Mouse (Mus musculus) CD4-positive helper T cell, adult 2 months (primary cell): ENCODE data around the gene Pknox2.

Experiments used
- DNase-seq: peaks from one replicate; pipeline ENCODE4 v3.0.0-alpha.2; 2012; ENCODE audit warnings: low read depth, missing footprints, low spot score

Pknox2 gene

GRCm38 (mm10) chr9:37147359-37147685 is at the start of gene Pknox2:
Pknox2 (minus strand) TSS chr9:37147407.
- no peak for DNase-seq

- DNase-seq = no peak
Observed at GRCm38 (mm10) chr9:37188024-37188423, 40.8 kb upstream of the Pknox2 start.

GRCm38 (mm10) chr9:37187407-37187806 is 40.2 kb upstream of the Pknox2 start:
- DNase-seq = no peak

GRCm38 (mm10) chr9:37183176-37183575 is 36.0 kb upstream of the Pknox2 start:
- DNase-seq = no peak

DNA sequence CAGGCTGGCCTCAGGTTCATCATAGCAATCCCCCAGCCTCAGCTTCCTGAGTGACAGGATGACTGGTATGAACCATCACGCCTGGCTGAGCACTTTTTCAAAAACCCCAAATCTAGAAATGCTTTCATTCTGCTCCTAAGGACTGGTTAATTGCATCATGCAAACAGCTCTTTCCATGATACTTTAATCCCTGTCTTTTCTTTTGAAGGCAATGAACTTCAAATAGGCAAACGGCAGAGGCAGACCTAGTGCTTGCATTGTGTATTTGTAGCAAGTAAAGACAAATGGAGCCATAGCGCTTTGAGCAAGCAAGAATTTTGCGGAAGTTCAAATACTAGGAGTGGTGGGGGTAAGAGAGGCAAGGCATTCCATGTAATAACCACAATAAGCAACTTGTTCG is 34.4 kb upstream of the Pknox2 start:
- DNase-seq = no peak

- DNase-seq = no peak
Observed at GRCm38 (mm10) chr9:37179596-37179995, 32.4 kb upstream of the Pknox2 start.

GRCm38 (mm10) chr9:37178911-37179310 is 31.7 kb upstream of the Pknox2 start:
- DNase-seq = no peak

- no peak for DNase-seq
Observed at GRCm38 (mm10) chr9:37177551-37177950, 30.3 kb upstream of the Pknox2 start.

GRCm38 (mm10) chr9:37177107-37177506 is 29.9 kb upstream of the Pknox2 start:
- peak; percentile 49 for DNase-seq

DNA sequence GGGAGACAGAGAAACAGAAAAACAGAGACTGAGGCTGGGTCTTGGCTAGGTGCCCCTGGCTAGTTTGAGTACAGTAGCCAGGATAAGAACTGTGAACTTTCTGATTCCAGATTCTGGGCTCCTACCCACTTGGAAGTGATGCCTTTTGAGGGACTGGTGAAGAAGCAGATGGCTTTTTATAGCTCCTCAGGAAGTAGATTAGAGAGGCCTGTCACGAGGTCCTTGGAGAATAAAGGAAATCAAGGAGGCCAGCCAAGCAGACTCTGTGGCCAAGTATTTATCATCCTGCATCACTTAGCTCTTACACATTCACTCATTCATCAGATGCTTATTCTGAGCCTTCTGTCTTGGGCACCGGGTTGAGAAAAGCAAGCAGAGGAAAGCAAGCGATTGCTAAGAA is 28.8 kb upstream of the Pknox2 start:
- no peak for DNase-seq

DNA sequence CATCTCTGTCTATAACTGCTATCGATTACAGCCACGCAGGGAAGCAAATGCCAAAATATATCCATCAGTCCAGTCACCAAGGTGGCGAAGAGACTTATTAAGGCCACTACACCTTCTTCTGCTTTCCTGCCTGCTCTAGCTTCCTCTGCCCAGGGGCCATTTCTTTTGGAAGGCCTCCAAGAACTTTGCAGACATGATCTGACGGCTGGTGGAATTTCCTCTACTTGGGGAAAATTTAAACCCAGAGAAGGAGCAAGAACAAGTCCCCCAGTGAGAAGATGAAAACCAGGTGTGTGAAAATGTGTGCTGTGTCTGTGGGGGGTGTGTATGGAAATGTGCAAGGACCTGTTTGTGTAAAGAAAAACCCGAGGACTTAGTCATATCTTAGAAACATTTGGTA is 26.2 kb upstream of the Pknox2 start:
- no peak for DNase-seq

GRCm38 (mm10) chr9:37166899-37167298 is 19.7 kb upstream of the Pknox2 start:
- no peak for DNase-seq

GRCm38 (mm10) chr9:37160686-37161085 is 13.5 kb upstream of the Pknox2 start:
- no peak for DNase-seq

GRCm38 (mm10) chr9:37147886-37148285 is 679 bp upstream of the Pknox2 start:
- DNase-seq = no peak

- peak; percentile 47 for DNase-seq
Observed at GRCm38 (mm10) chr9:37146603-37147358, 426 bp downstream of the Pknox2 start.

GRCm38 (mm10) chr9:37146353-37146602 is 929 bp downstream of the Pknox2 start:
- no peak for DNase-seq

DNA sequence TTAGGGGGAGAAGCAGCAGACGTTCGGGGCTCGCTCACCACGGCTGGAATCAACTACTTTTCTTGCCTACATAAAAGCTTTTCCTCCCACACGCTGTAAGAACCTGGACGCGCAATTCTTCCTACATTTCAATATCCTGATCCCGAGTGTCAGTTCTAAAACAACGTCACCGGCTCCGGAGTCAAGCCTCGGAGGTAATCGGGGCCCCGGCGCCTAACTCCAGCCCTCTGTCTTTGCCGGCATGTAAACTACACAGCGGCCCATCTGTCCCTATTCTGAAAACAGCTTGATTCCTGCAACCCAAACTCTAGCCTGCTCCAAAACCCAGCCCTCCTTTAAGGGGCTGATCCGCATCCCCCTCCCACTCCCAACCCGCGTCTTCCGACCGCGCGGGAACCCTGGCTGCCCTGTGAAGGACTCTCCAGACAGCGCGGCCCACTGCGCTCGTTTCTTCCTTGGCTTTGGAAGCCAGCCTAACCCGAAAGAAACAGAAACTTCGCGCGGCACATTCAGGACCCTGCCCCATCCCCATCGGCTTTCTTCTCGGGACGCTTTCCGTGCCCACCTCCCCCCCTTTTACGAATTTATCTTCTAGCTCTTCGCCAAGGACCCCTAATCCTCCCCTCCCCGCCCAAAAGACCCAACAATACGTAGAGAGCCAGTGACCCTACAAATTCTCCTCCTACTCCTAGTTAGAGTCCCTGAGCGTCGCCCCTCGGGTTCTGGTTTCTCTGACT is 1.4 kb downstream of the Pknox2 start:
- DNase-seq = no peak

GRCm38 (mm10) chr9:37145151-37145615 is 2.0 kb downstream of the Pknox2 start:
- no peak for DNase-seq

DNA sequence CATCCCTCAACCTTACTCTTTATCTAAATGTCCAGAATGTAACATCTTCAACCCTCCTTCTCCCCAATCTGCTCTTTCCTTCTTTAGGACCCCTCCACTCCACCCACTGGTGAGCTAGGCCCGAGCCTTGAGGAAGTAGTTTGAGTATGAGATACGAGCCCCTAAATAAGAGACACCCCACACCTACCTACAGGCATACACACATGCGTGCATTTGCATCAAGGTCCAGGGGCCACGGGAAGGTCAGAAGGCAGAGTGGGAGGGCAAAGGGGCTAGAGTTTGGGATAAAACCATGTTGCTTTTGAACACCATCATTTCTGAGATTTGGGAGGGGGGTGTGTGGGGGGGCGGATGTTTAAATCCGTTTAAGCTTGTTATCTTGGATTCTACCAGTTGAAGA is 2.5 kb downstream of the Pknox2 start:
- DNase-seq = no peak

DNA sequence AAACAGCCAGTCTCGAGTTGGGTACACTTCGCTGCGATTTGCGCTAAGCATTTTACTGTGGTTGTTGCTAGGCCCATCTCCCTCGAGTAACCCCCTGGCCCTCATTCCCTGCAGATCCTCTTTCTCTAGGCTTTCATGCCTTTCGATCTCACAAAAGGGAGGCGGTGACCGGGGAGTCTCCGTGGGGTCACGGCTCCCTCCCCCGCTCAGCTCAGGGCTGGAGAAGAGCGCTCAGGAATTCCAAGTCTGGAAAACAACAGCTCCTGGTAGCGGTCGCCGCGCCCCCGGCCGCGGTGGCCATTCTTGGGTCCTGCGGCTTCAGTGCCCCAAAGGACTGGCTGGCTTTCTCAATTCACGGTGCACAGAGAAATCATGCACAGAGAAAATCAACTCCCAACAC is 3.0 kb downstream of the Pknox2 start:
- no peak for DNase-seq

- no peak for DNase-seq
Observed at GRCm38 (mm10) chr9:37143046-37143931, 3.9 kb downstream of the Pknox2 start.

DNA sequence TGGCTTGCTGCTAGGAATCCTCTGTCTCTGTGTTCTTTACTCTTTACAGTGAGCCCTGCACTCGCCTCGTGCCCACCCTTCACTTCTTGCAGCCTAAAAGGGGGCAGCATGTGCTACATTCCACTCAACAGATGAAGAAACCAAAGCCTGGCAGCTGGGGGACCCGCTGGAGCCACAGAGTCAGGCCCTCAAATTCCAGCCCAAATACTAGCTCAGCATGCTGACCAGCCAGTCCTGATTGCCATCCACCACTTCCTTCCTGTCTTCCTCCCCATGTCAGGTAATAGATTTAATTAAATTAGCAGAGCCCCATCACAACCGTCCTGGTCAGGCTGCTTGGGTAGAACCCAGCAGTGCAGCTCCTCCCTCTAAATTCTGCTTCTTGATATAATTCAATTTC is 5.1 kb downstream of the Pknox2 start:
- DNase-seq = no peak
